Mouse (Mus musculus) hindbrain, embryonic 14.5 days (tissue): Measurements from ENCODE around the gene Prl2c2. TPM values are rescaled to one million over a fixed set of nuclear protein-coding genes. Genes with fewer than 3 reads are reported as not detected.
"Not testable (repeated sequence)": the region's sequence is repeated elsewhere in the genome, so short reads cannot be mapped to it uniquely, and the experiment has no call there.

Source experiments
- ATAC-seq: fragments of 200-750 bp; cut with Nextera tagmentation; 2 replicates; pipeline ENCODE4 v1.8.0; 2017; ENCODE audit warnings: moderate number of reproducible peaks, mild to moderate bottlenecking, moderate TSS enrichment, moderate library complexity; ENCODE audit not compliant: low FRiP score
- DNase-seq: peaks from one replicate; pipeline ENCODE4 v3.0.0-alpha.2; 2015; ENCODE audit warnings: low spot score
- H3K27ac ChIP-seq: fragments of 300-500 bp; sonication (generic); 2 replicates; pipeline ENCODE4 v1.5.1; 2014; ENCODE audit warnings: mild to moderate bottlenecking, moderate library complexity
- H3K27me3 ChIP-seq: fragments of 300-500 bp; sonication (generic); 2 replicates; pipeline ENCODE4 v1.6.1; 2014; ENCODE audit warnings: mild to moderate bottlenecking, low read length, mixed read lengths; ENCODE audit not compliant: control insufficient read depth, insufficient read depth
- H3K36me3 ChIP-seq: fragments of 300-500 bp; sonication (generic); replicated peaks from 2 replicates; pipeline ENCODE4 v1.6.1; 2014; ENCODE audit not compliant: control insufficient read depth, insufficient read depth
- H3K4me1 ChIP-seq: fragments of 300-500 bp; sonication (generic); replicated peaks from 2 replicates; pipeline ENCODE4 v1.6.1; 2014; ENCODE audit warnings: antibody characterized with exemption, low read length, mixed read lengths; ENCODE audit not compliant: control insufficient read depth, insufficient read depth
- H3K4me2 ChIP-seq: fragments of 300-500 bp; sonication (generic); replicated peaks from 2 replicates; pipeline ENCODE4 v1.6.1; 2014; ENCODE audit warnings: mild to moderate bottlenecking, moderate library complexity
- H3K4me3 ChIP-seq: fragments of 300-500 bp; sonication (generic); replicated peaks from 2 replicates; pipeline ENCODE4 v1.5.1; 2014; ENCODE audit warnings: mild to moderate bottlenecking, low read length
- H3K9ac ChIP-seq: fragments of 300-500 bp; sonication (generic); 2 replicates; pipeline ENCODE4 v1.6.1; 2014
- H3K9me3 ChIP-seq: fragments of 300-500 bp; sonication (generic); 2 replicates; pipeline ENCODE4 v1.6.1; 2016; ENCODE audit warnings: low read length; ENCODE audit not compliant: control insufficient read depth
- WGBS: fragments of 180-500 bp; shearing (Covaris S2); extraction: QIAGEN DNeasy Blood & Tissue Kit; methylation state at CpG from one replicate; pipeline ENCODE4 v1.1.7; 2014; 5-methylcytosine and 5-hydroxymethylcytosine counted together
- polyA plus RNA-seq: library from polyadenylated mRNA; unstranded; fragments of >200 nt; fragmentation: Nextera tagmentation; extraction: Ambion mirVana; gene quantifications from 2 replicates; pipeline ENCODE4 v1.2.1, GENCODE M21; 2014

Prl2c2 gene
- polyA plus RNA-seq, result not detected in 2 replicates

DNA sequence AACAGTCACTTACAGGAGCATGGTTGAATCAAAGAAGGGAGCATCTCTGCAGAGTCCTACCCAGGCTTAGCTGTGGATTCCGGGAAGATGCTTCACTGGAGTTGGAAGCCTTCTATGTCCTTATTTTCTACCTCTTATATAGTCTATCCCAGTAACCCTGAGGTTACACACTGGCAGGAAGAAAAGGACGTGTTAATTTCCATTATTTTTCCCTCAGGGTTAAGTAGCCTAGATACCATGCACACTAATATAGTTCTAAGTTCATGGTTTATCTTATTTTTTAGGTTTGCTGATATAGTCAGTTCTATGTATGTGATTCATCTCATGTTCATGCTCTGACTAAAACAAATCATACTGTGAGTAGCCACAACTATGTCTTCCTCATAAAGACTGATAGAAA is at the start of gene Prl2c2:
Gene Prl2c2, minus strand, starts transcription at position 101 of the 400 bp plus-strand sequence.
- not testable (repeated sequence) for H3K4me1 ChIP-seq, H3K9ac ChIP-seq, H3K27me3 ChIP-seq, H3K4me2 ChIP-seq, H3K27ac ChIP-seq, H3K4me3 ChIP-seq, H3K36me3 ChIP-seq, ATAC-seq, H3K9me3 ChIP-seq, DNase-seq
- 67% methylated on average over 2 of the region's 2 CpGs for WGBS

GRCm38 (mm10) chr13:13025872-13026271 is 20.7 kb upstream of the Prl2c2 start:
- not testable (repeated sequence) for H3K36me3 ChIP-seq, H3K4me2 ChIP-seq, DNase-seq, H3K4me3 ChIP-seq, H3K9me3 ChIP-seq, H3K9ac ChIP-seq, H3K27me3 ChIP-seq, H3K27ac ChIP-seq, H3K4me1 ChIP-seq, ATAC-seq
- 69% methylated on average over 3 of the region's 3 CpGs for WGBS

DNA sequence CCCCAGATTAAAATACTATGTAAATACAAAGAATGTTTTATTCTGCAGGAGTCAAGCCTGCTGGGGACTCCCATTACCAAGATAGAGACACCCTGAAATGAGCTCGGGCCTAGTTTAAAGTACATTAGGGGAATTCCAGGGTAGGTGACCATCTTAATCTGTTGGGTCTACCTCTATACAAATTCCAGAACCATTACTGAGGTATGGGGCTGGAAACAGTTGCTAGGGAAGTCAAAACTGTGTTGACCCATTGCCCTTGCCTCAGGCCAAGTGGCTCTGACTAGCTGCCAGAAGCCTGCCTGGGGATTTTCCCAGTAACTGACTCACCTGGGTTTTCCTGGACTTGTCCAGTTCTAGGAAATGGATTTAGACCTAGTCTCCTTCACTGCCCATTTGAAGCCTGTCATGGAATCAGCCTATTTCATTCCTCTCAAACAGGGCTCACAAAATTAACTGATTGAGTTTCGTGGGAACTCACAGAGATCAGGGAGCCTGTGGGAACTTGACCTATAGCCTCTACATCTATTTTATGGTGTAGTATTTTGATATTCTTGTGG is 8.9 kb upstream of the Prl2c2 start:
- H3K9me3 ChIP-seq, H3K4me2 ChIP-seq, H3K4me1 ChIP-seq, H3K27ac ChIP-seq, ATAC-seq, H3K4me3 ChIP-seq, H3K36me3 ChIP-seq, H3K27me3 ChIP-seq, H3K9ac ChIP-seq, DNase-seq: not testable (repeated sequence)
- WGBS, result 83% methylated on average over 2 of the region's 2 CpGs

Other genes with a start within 250 kb of the Prl2c2 start
- gene Prl2c3, start 205.3 kb downstream of the Prl2c2 start, polyA plus RNA-seq, result not detected in 2 replicates
- not detected in 2 replicates for gene Prl2c5, start 177.3 kb upstream of the Prl2c2 start, polyA plus RNA-seq